Mouse (Mus musculus) intestine, embryonic 15.5 days (tissue): Measurements from ENCODE around the gene Gemin7. TPM values are rescaled to one million over a fixed set of nuclear protein-coding genes. Genes with fewer than 3 reads are reported as not detected.

Experiments
- ATAC-seq: fragments of 200-750 bp; cut with Nextera tagmentation; 2 replicates; pipeline ENCODE4 v1.8.0; 2017; ENCODE audit warnings: moderate TSS enrichment, moderate library complexity
- H3K27ac ChIP-seq: fragments of 300-500 bp; sonication (generic); 2 replicates; pipeline ENCODE4 v1.5.1; 2015; ENCODE audit warnings: mild to moderate bottlenecking, inconsistent platforms
- H3K27me3 ChIP-seq: fragments of 300-500 bp; sonication (generic); replicated peaks from 2 replicates; pipeline ENCODE4 v1.6.1; 2015; ENCODE audit warnings: inconsistent platforms
- H3K36me3 ChIP-seq: fragments of 300-500 bp; sonication (generic); 2 replicates; pipeline ENCODE4 v1.6.1; 2015; ENCODE audit warnings: inconsistent platforms
- H3K4me1 ChIP-seq: fragments of 300-500 bp; sonication (generic); replicated peaks from 2 replicates; pipeline ENCODE4 v1.6.1; 2015; ENCODE audit warnings: inconsistent platforms
- H3K4me2 ChIP-seq: fragments of 300-500 bp; sonication (generic); replicated peaks from 2 replicates; pipeline ENCODE4 v1.6.1; 2015; ENCODE audit warnings: mild to moderate bottlenecking, inconsistent platforms
- H3K4me3 ChIP-seq: fragments of 300-500 bp; sonication (generic); replicated peaks from 2 replicates; pipeline ENCODE4 v1.5.1; 2015; ENCODE audit warnings: inconsistent platforms
- H3K9ac ChIP-seq: fragments of 300-500 bp; sonication (generic); 2 replicates; pipeline ENCODE4 v1.6.1; 2015; ENCODE audit warnings: inconsistent platforms
- H3K9me3 ChIP-seq: fragments of 300-500 bp; sonication (generic); 2 replicates; pipeline ENCODE4 v1.6.1; 2016; ENCODE audit warnings: inconsistent platforms
- WGBS: fragments of 180-500 bp; shearing (Covaris S2); methylation state at CpG from one replicate; pipeline ENCODE4 v1.1.7; 2015; 5-methylcytosine and 5-hydroxymethylcytosine counted together
- polyA plus RNA-seq: library from polyadenylated mRNA; unstranded; fragments of >200 nt; fragmentation: Nextera tagmentation; extraction: Ambion mirVana; gene quantifications from 2 replicates; pipeline ENCODE4 v1.2.1, GENCODE M21; 2015

Gene Gemin7
- polyA plus RNA-seq, 1 experiment from 2014 or later: 131 TPM

- Histone ChIP-seq H3K36me3 (no peaks in the 10 kb centered on the region), H3K4me3 (no peak overlapping the region), H3K4me2 (no peak overlapping the region), H3K9me3 (no peaks in the 10 kb centered on the region), H3K27me3 (no peaks in the 10 kb centered on the region), H3K9ac (no peak overlapping the region), H3K4me1 (peaks cover 23% of the 10 kb centered on the region), H3K27ac (no peak overlapping the region)
- no peak for ATAC-seq
- WGBS: 83% methylated on average over 2 of the region's 2 CpGs
Observed at GRCm38 (mm10) chr7:19540771-19541566, 36.4 kb downstream of the Gemin7 start.

GRCm38 (mm10) chr7:19534676-19535075 lies 42.7 kb downstream of the Gemin7 start:
- Histone ChIP-seq H3K36me3 (peaks cover 40% of the 10 kb centered on the region), H3K27ac (no peak overlapping the region), H3K4me2 (no peak overlapping the region), H3K9me3 (no peaks in the 10 kb centered on the region), H3K4me3 (no peak overlapping the region), H3K4me1 (0 out of 2 replicates have a peak, but pooled peaks cover 8% of the 10 kb centered on the region), H3K9ac (no peak overlapping the region), H3K27me3 (no peaks in the 10 kb centered on the region)
- 93% methylated on average over 10 of the region's 10 CpGs for WGBS
- ATAC-seq: no peak

GRCm38 (mm10) chr7:19532240-19532639 lies 45.2 kb downstream of the Gemin7 start:
- ATAC-seq: no peak
- Histone ChIP-seq H3K36me3 (peaks cover 41% of the 10 kb centered on the region), H3K9me3 (no peaks in the 10 kb centered on the region), H3K4me1 (0 out of 2 replicates have a peak, but pooled peaks cover 8% of the 10 kb centered on the region), H3K27me3 (no peaks in the 10 kb centered on the region), H3K4me2 (no peak overlapping the region), H3K4me3 (no peak overlapping the region), H3K27ac (no peak overlapping the region), H3K9ac (no peak overlapping the region)
- 86% methylated on average over 14 of the region's 14 CpGs for WGBS

- Histone ChIP-seq H3K27ac (no peak overlapping the region), H3K9ac (no peak overlapping the region), H3K4me1 (0 out of 2 replicates have a peak, but pooled peaks cover 8% of the 10 kb centered on the region), H3K36me3 (peaks cover 41% of the 10 kb centered on the region), H3K4me3 (no peak overlapping the region), H3K4me2 (no peak overlapping the region), H3K27me3 (no peaks in the 10 kb centered on the region), H3K9me3 (no peaks in the 10 kb centered on the region)
- peak; percentile 71 for ATAC-seq
- whole genome bisulfite sequencing: 58% methylated on average over 10 of the region's 10 CpGs
Observed at GRCm38 (mm10) chr7:19531077-19531476, 46.3 kb downstream of the Gemin7 start.

GRCm38 (mm10) chr7:19525105-19525481 lies 52.3 kb downstream of the Gemin7 start:
- peaks cover 55% of the 10 kb centered on the region for H3K27me3 ChIP-seq
- WGBS: 71% methylated on average over 2 of the region's 2 CpGs

GRCm38 (mm10) chr7:19524420-19525104 lies 52.8 kb downstream of the Gemin7 start:
- no peak for ATAC-seq
- H3K4me3 ChIP-seq: peak overlapping the region; percentile 43
- peaks cover under 1% of the 10 kb centered on the region; the same call in 1 of the 2 replicates for H3K36me3 ChIP-seq
- H3K27me3 ChIP-seq: peaks cover 60% of the 10 kb centered on the region
- peaks cover 24% of the 10 kb centered on the region for H3K4me1 ChIP-seq
- no peaks in the 10 kb centered on the region for H3K9me3 ChIP-seq
- no peak overlapping the region for H3K27ac ChIP-seq
- H3K9ac ChIP-seq: peak overlapping the region; percentile 41
- WGBS: 16% methylated on average over 24 of the region's 24 CpGs
- H3K4me2 ChIP-seq: peak overlapping the region; percentile 93

More at GRCm38 (mm10) chr7:19525105-19525481, 52.3 kb downstream of the Gemin7 start:
- H3K27ac ChIP-seq: no peak overlapping the region
- peaks cover 2% of the 10 kb centered on the region; the same call in 1 of the 2 replicates for H3K36me3 ChIP-seq
- peaks cover 21% of the 10 kb centered on the region for H3K4me1 ChIP-seq
- H3K9me3 ChIP-seq: no peaks in the 10 kb centered on the region
- no peak overlapping the region for H3K4me2 ChIP-seq
- no peak overlapping the region; the same call in 1 of the 2 replicates for H3K9ac ChIP-seq
- H3K4me3 ChIP-seq: no peak overlapping the region
- no peak for ATAC-seq

GRCm38 (mm10) chr7:19523757-19524419 lies 53.5 kb downstream of the Gemin7 start:
- H3K4me1 ChIP-seq: peaks cover 24% of the 10 kb centered on the region
- peaks cover 67% of the 10 kb centered on the region for H3K27me3 ChIP-seq
- H3K4me2 ChIP-seq: peak overlapping the region; percentile 93
- H3K9ac ChIP-seq: peak overlapping the region; percentile 41
- H3K9me3 ChIP-seq: no peaks in the 10 kb centered on the region
- no peak overlapping the region for H3K27ac ChIP-seq
- no peaks in the 10 kb centered on the region for H3K36me3 ChIP-seq
- ATAC-seq: peak; percentile 61
- peak overlapping the region; percentile 43 for H3K4me3 ChIP-seq
- 1% methylated on average over 64 of the region's 64 CpGs for WGBS

GRCm38 (mm10) chr7:19523017-19523756 lies 54.2 kb downstream of the Gemin7 start:
- no peak overlapping the region for H3K27ac ChIP-seq
- H3K4me3 ChIP-seq: peak overlapping the region; percentile 43
- H3K4me1 ChIP-seq: peaks cover 24% of the 10 kb centered on the region
- no peaks in the 10 kb centered on the region for H3K9me3 ChIP-seq
- H3K36me3 ChIP-seq: no peaks in the 10 kb centered on the region
- H3K27me3 ChIP-seq: peaks cover 74% of the 10 kb centered on the region
- no peak for ATAC-seq
- 10% methylated on average over 72 of the region's 72 CpGs for WGBS
- H3K4me2 ChIP-seq: peak overlapping the region; percentile 93
- 0 out of 2 replicates have a peak overlapping the region, but pooled peaks have one; percentile 41 for H3K9ac ChIP-seq

GRCm38 (mm10) chr7:19520032-19520431 lies 57.4 kb downstream of the Gemin7 start:
- peaks cover 30% of the 10 kb centered on the region for H3K4me1 ChIP-seq
- peaks cover 78% of the 10 kb centered on the region for H3K27me3 ChIP-seq
- H3K36me3 ChIP-seq: no peaks in the 10 kb centered on the region
- peak overlapping the region; percentile 4 for H3K4me3 ChIP-seq
- 7% methylated on average over 23 of the region's 23 CpGs for WGBS
- H3K9me3 ChIP-seq: no peaks in the 10 kb centered on the region
- peak overlapping the region; percentile 49 for H3K4me2 ChIP-seq
- no peak overlapping the region for H3K27ac ChIP-seq
- H3K9ac ChIP-seq: peak overlapping the region; percentile 11; the same call in 1 of the 2 replicates
- no peak for ATAC-seq

GRCm38 (mm10) chr7:19517652-19518365 lies 59.6 kb downstream of the Gemin7 start, which contains the start of gene Nkpd1:
Nkpd1 (plus strand) TSS chr7:19517838.
- peak; percentile 36; the same call in 1 of the 2 replicates for ATAC-seq
- Histone ChIP-seq H3K4me1 (peaks cover 11% of the 10 kb centered on the region), H3K9me3 (no peaks in the 10 kb centered on the region), H3K9ac (peak within 1 kb of the TSS; percentile 3; the same call in 1 of the 2 replicates), H3K4me3 (peak within 1 kb of the TSS; percentile 17; the same call in 1 of the 2 replicates), H3K36me3 (no peaks in the 10 kb centered on the region), H3K27ac (no peak within 1 kb of the TSS), H3K27me3 (peaks cover 56% of the 10 kb centered on the region), H3K4me2 (peak within 1 kb of the TSS; percentile 51)
- 4% methylated on average over 24 of the region's 29 CpGs for WGBS
